Mouse (Mus musculus) 3134 (cell line): ENCODE results near the gene Zfp870.
"Not testable (repeated sequence)": the region's sequence is repeated elsewhere in the genome, so short reads cannot be mapped to it uniquely, and the experiment has no call there.

Experiments used
- DNase-seq: peaks from one replicate; pipeline ENCODE4 v3.0.0-alpha.2; 2011; ENCODE audit warnings: low spot score; ENCODE audit not compliant: insufficient read length; ENCODE audit errors: extremely low read depth

Gene Zfp870

GRCm38 (mm10) chr17:32872696-32873095, 18.7 kb downstream of the Zfp870 start:
- DNase-seq = no peak

GRCm38 (mm10) chr17:32872091-32872490, 19.4 kb downstream of the Zfp870 start:
- no peak for DNase-seq

- no peak for DNase-seq
These were observed 20.0 kb downstream of the Zfp870 start for GRCm38 (mm10) chr17:32871483-32871882.

GRCm38 (mm10) chr17:32867266-32867665, 24.2 kb downstream of the Zfp870 start:
- DNase-seq = not testable (repeated sequence)

GRCm38 (mm10) chr17:32856713-32857112, 34.7 kb downstream of the Zfp870 start:
- DNase-seq = not testable (repeated sequence)

GRCm38 (mm10) chr17:32851581-32851980, 39.9 kb downstream of the Zfp870 start:
- DNase-seq = no peak

- DNase-seq = no peak
These were observed 50.1 kb downstream of the Zfp870 start for GRCm38 (mm10) chr17:32841388-32841787.

- no peak for DNase-seq
These were observed 52.2 kb downstream of the Zfp870 start for GRCm38 (mm10) chr17:32839083-32839802.

- no peak for DNase-seq
These were observed 61.0 kb downstream of the Zfp870 start for GRCm38 (mm10) chr17:32830418-32830782.

GRCm38 (mm10) chr17:32829540-32830417, 61.7 kb downstream of the Zfp870 start, which contains the start of gene Zfp799:
Zfp799 (minus strand) TSS chr17:32830261.
- DNase-seq = peak; percentile 67
